Mouse (Mus musculus): ENCODE data around the gene Rnf213. TPM values are rescaled to one million over a fixed set of nuclear protein-coding genes. Genes with fewer than 3 reads are reported as not detected.

Gene Rnf213
- polyA plus RNA-seq, 1 experiment, result 24.3 TPM

- no peak overlapping the region for H3K4me3 ChIP-seq (replicated peaks; ENCODE audit: extremely low read depth, low read depth, low read length)
- WGBS, result 27% methylated on average over 5 of the region's 5 CpGs
- no peak for TF ChIP-seq CTCF (IDR thresholded peaks at IDR 0.05; ENCODE audit: insufficient read depth, low read length)
- no peak for TF ChIP-seq POLR2A (IDR thresholded peaks at IDR 0.05; ENCODE audit: borderline replicate concordance, extremely low read depth, low read depth, low read length)
- no peak for DNase-seq
- peaks cover 8% of the 10 kb centered on the region for H3K4me1 ChIP-seq (ENCODE audit: control insufficient read depth, insufficient read depth, low read length)
These were observed 127.3 kb downstream of the Rnf213 start for GRCm38 (mm10) chr11:119520005-119520712.

DNA sequence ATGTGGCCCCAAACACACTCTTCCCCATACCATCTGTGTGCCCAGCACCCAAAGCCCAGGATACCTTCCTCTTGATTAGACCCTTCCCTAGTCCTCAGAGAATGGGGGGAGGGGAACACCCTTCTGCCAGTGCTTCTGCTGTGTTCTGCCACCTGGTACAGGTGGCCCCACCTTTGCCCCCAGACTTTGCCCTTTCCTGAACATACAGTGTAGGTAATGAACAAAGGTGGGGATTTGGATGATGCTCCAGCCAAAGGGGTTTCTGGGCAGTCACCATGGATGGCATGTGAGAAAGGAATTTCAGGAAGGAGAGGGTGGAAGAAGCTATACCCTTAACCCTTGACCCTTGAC is 127.8 kb downstream of the Rnf213 start:
- Histone ChIP-seq H3K4me1 (ENCODE audit: control insufficient read depth, insufficient read depth, low read length) (peaks cover 8% of the 10 kb centered on the region), H3K4me3 (replicated peaks; ENCODE audit: extremely low read depth, low read depth, low read length) (no peak overlapping the region)
- TF ChIP-seq POLR2A (IDR thresholded peaks at IDR 0.05; ENCODE audit: borderline replicate concordance, extremely low read depth, low read depth, low read length) (no peak), CTCF (IDR thresholded peaks at IDR 0.05; ENCODE audit: insufficient read depth, low read length) (no peak)
- DNase-seq, result no peak

GRCm38 (mm10) chr11:119521920-119522710 is 129.2 kb downstream of the Rnf213 start:
- H3K4me3 ChIP-seq (replicated peaks; ENCODE audit: extremely low read depth, low read depth, low read length), result no peak overlapping the region
- TF ChIP-seq CTCF (IDR thresholded peaks at IDR 0.05; ENCODE audit: insufficient read depth, low read length) (no peak), POLR2A (IDR thresholded peaks at IDR 0.05; ENCODE audit: borderline replicate concordance, extremely low read depth, low read depth, low read length) (no peak)
- H3K4me1 ChIP-seq (ENCODE audit: control insufficient read depth, insufficient read depth, low read length), result peaks cover 8% of the 10 kb centered on the region
- peak; percentile 34 for DNase-seq
- WGBS, result 55% methylated on average over 6 of the region's 6 CpGs

GRCm38 (mm10) chr11:119522779-119523178 is 129.9 kb downstream of the Rnf213 start:
- TF ChIP-seq POLR2A (IDR thresholded peaks at IDR 0.05; ENCODE audit: borderline replicate concordance, extremely low read depth, low read depth, low read length) (peak; percentile 64; the same call in 1 of the 2 replicates), CTCF (IDR thresholded peaks at IDR 0.05; ENCODE audit: insufficient read depth, low read length) (no peak)
- Histone ChIP-seq H3K4me3 (replicated peaks; ENCODE audit: extremely low read depth, low read depth, low read length) (no peak overlapping the region), H3K4me1 (ENCODE audit: control insufficient read depth, insufficient read depth, low read length) (peaks cover 8% of the 10 kb centered on the region)
- 41% methylated on average over 8 of the region's 8 CpGs for WGBS
- DNase-seq, result peak; percentile 41

GRCm38 (mm10) chr11:119523392-119523791 is 130.5 kb downstream of the Rnf213 start:
- H3K4me1 ChIP-seq (ENCODE audit: control insufficient read depth, insufficient read depth, low read length), result peaks cover 8% of the 10 kb centered on the region
- no peak for DNase-seq
- TF ChIP-seq POLR2A (IDR thresholded peaks at IDR 0.05; ENCODE audit: borderline replicate concordance, extremely low read depth, low read depth, low read length), result no peak
- TF ChIP-seq CTCF (IDR thresholded peaks at IDR 0.05; ENCODE audit: insufficient read depth, low read length), result no peak
- WGBS, result 65% methylated on average over 3 of the region's 3 CpGs
- no peak overlapping the region for H3K4me3 ChIP-seq (replicated peaks; ENCODE audit: extremely low read depth, low read depth, low read length)

GRCm38 (mm10) chr11:119524545-119524949 is 131.6 kb downstream of the Rnf213 start:
- WGBS, result under 1% methylated on average over 33 of the region's 33 CpGs
- DNase-seq, result peak; percentile 79

DNA sequence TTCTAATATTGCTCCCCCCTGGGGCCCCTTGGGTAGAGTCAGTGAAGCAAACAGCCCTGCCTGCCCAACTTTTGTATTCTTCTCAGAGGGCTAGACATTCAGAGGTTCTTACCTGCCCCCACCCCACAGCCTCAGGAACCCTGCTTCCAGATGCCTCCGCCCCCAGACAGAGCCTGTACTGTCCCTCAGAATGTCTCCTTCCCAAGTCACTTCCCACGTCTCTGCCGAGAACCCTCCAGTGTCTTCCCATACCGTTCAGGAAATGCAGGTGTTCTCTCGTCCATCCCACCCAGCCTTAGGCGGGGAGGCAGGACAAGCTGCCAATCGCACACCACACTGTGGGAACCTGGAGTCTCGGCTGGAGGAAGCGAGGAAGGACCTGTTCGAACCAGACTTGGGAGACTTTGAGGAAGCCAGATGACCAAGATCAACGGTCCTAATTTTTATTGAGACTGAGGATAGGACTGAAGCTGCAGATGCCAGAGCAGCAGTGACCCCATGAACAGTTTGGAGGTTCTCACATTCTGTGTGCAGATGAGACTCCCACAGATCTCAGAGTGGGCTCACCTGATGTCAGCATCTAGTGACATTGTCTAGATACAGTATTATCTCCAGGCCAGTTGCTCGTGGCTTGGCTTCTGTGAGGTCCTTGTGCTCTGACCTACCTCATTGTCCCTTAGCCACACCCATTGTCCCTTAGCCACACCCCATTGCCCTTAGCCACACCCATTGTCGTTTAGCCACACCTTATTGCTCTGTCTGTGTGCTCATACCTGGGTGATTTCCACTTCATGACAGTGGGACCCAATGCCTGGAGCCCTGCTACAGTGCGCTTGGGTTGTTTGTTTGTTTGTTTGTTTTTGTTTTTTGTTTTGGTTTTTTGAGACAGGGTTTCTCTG is 133.4 kb downstream of the Rnf213 start:
- Histone ChIP-seq H3K4me1 (ENCODE audit: control insufficient read depth, insufficient read depth, low read length) (peaks cover 8% of the 10 kb centered on the region), H3K4me3 (replicated peaks; ENCODE audit: extremely low read depth, low read depth, low read length) (no peak overlapping the region)
- TF ChIP-seq POLR2A (IDR thresholded peaks at IDR 0.05; ENCODE audit: borderline replicate concordance, extremely low read depth, low read depth, low read length) (no peak), CTCF (IDR thresholded peaks at IDR 0.05; ENCODE audit: insufficient read depth, low read length) (no peak)
- 84% methylated on average over 14 of the region's 14 CpGs for WGBS
- no peak for DNase-seq

More at GRCm38 (mm10) chr11:119524545-119524949, 131.6 kb downstream of the Rnf213 start:
- H3K4me3 ChIP-seq (replicated peaks; ENCODE audit: extremely low read depth, low read depth, low read length), result peak overlapping the region; percentile 46
- TF ChIP-seq POLR2A (IDR thresholded peaks at IDR 0.05; ENCODE audit: borderline replicate concordance, extremely low read depth, low read depth, low read length) (peak; percentile 30; the same call in 1 of the 2 replicates), CTCF (IDR thresholded peaks at IDR 0.05; ENCODE audit: insufficient read depth, low read length) (no peak)
- peaks cover 8% of the 10 kb centered on the region for H3K4me1 ChIP-seq (ENCODE audit: control insufficient read depth, insufficient read depth, low read length)

- TF ChIP-seq CTCF (IDR thresholded peaks at IDR 0.05; ENCODE audit: insufficient read depth, low read length) (no peak), POLR2A (IDR thresholded peaks at IDR 0.05; ENCODE audit: borderline replicate concordance, extremely low read depth, low read depth, low read length) (no peak)
- Histone ChIP-seq H3K4me1 (ENCODE audit: control insufficient read depth, insufficient read depth, low read length) (no peaks in the 10 kb centered on the region), H3K4me3 (replicated peaks; ENCODE audit: extremely low read depth, low read depth, low read length) (no peak overlapping the region)
- 56% methylated on average over 11 of the region's 11 CpGs for WGBS
- no peak for DNase-seq
These were observed 136.0 kb downstream of the Rnf213 start for GRCm38 (mm10) chr11:119528930-119529329.

- Histone ChIP-seq H3K4me3 (replicated peaks; ENCODE audit: extremely low read depth, low read depth, low read length) (no peak overlapping the region), H3K4me1 (ENCODE audit: control insufficient read depth, insufficient read depth, low read length) (no peaks in the 10 kb centered on the region)
- 66% methylated on average over 8 of the region's 8 CpGs for WGBS
- DNase-seq, result no peak
- TF ChIP-seq POLR2A (IDR thresholded peaks at IDR 0.05; ENCODE audit: borderline replicate concordance, extremely low read depth, low read depth, low read length) (no peak), CTCF (IDR thresholded peaks at IDR 0.05; ENCODE audit: insufficient read depth, low read length) (no peak)
These were observed 139.6 kb downstream of the Rnf213 start for GRCm38 (mm10) chr11:119532460-119532859.
